Mouse (Mus musculus): Measurements from ENCODE around the gene Olfr140. TPM values are rescaled to one million over a fixed set of nuclear protein-coding genes. Genes with fewer than 3 reads are reported as not detected.

Olfr140 gene
- not detected for total RNA-seq (2023)

DNA sequence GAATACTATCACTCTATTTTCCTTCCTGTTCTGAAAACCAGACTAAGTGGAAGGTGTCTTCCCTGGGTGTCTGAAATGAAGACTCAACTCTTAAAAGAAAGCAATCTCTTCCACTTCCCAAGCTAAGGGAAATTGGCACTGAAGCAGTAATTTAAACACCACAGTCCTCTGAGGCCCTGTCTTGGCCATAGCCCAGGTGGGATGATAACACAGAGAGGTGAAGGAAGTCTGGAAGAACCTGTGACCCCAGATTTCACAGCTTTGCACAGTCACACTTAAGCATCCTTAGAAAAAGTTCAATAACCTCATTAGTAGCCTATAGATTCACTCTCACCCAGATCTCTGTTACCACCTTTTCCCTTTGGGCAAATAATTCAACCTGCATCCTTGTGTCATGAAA, at the start of gene Olfr140:
Gene Olfr140 (minus strand): TSS at position 101 of the 400 bp plus-strand sequence.

DNA sequence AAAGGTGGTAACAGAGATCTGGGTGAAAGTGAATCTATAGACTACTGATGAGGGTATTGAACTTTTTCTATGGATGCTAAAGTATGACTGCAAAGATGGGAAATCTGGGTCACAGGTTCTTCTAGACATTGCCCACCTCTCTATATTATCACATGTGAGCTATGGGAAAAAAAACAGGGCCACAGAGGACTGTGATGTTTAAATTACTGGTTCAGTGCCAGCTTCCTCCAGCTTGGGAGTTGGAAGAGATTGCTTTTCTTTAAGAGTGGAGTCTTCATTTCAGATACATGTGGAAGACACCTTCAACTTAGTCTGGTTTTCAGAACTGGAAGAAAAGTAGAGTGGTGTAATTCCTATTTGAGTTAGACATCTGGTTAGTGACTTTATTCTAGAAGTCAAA, 28.4 kb downstream of the Olfr140 start, which contains the start of gene Olfr1265:
Gene Olfr1265 (plus strand): TSS at position 301 of the 400 bp plus-strand sequence.

DNA sequence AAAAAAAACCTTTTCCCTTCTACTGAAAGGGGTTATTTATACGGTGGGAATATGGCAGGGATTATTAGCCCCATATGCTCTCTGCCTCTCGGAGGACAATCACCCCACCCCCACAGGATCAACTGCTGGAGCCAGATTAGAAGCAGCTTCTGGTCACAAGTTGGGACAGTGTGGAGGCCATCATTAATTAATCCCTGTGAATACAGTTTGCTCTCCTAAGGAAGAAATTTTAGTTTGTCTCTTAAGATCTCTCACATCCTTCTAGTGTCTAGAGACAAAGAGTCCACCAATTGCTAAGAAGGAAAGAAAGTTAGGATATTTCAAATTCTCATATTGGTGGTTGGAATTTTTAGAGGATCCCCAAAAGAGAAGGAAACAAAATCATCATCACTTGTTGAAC, 37.9 kb downstream of the Olfr140 start, which contains the start of gene Olfr1264:
Gene Olfr1264 (minus strand): TSS at position 101 of the 400 bp plus-strand sequence.

DNA sequence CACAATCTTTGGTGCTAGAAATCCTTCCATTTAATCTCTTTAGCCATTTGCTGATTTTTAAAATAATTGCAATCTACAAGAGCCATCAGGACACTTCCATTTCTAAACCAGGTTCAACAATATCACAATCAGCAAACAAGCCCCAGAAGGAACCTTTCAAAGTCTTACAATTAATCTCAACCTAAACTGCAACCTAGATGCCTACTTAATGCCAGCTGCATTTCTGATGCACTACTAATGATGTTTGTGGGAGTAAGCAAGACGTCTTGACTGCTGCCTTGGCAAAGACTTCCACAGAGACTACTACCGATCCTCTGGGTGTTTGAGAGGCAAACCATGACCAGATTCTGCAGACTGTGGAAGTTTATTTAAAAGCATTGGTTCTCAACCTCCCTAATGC, 51.6 kb downstream of the Olfr140 start, which contains the start of gene Olfr1263:
Gene Olfr1263 (plus strand): TSS at position 301 of the 400 bp plus-strand sequence.

DNA sequence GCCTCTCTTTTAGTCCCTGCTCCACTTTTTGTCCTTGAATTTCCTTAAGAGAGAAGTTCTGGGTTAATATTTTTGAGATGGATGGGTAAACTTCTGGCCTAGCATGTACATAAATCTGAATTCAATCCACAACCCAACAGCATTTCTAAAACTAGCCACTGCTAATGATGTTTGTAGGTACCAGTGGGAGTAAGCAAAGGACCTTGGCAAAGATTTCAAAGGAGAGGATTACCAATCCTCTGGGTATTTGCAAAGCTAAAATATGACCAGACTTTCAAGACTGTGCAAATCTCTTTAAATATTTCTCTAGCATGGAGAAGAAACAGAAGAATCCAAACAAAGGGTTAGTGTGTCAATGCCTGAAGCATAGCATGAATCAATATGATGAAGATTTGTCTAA, 63.5 kb downstream of the Olfr140 start, which contains the start of gene Olfr1262:
Gene Olfr1262 (plus strand): TSS at position 301 of the 400 bp plus-strand sequence.

Other genes starting within 250 kb of the Olfr140 start
- not detected for gene Olfr1256, start 222.0 kb downstream of the Olfr140 start, total RNA-seq (2023)
- not detected for gene Olfr48, start 215.4 kb downstream of the Olfr140 start, total RNA-seq (2023)
- gene Olfr1257, start 185.2 kb downstream of the Olfr140 start, total RNA-seq (2023), result not detected
- not detected for gene Olfr1258, start 136.3 kb downstream of the Olfr140 start, total RNA-seq (2023)
- gene Olfr1259, start 114.9 kb downstream of the Olfr140 start, total RNA-seq (2023), result not detected
- gene Olfr1260, start 89.3 kb downstream of the Olfr140 start, total RNA-seq (2023), result not detected
- gene Olfr1261, start 72.4 kb downstream of the Olfr140 start, total RNA-seq (2023), result not detected
- not detected for gene Olfr1262, start 63.4 kb downstream of the Olfr140 start, total RNA-seq (2023)
- not detected for gene Olfr1263, start 51.5 kb downstream of the Olfr140 start, total RNA-seq (2023)
- gene Olfr1264, start 38.0 kb downstream of the Olfr140 start, total RNA-seq (2023), result not detected
- gene Olfr1265, start 28.3 kb downstream of the Olfr140 start, total RNA-seq (2023), result not detected
- not detected for gene Olfr1269, start 57.8 kb upstream of the Olfr140 start, total RNA-seq (2023)
- not detected for gene Olfr32, start 78.7 kb upstream of the Olfr140 start, total RNA-seq (2023)
- not detected for gene Olfr1270, start 89.5 kb upstream of the Olfr140 start, total RNA-seq (2023)
- under 1 TPM; 0.30 to 0.50 TPM for gene Olfr1506, start 160.9 kb upstream of the Olfr140 start, total RNA-seq (2023)
- gene Olfr142, start 194.0 kb upstream of the Olfr140 start, total RNA-seq (2023), result not detected
- not detected for gene Olfr1271, start 207.4 kb upstream of the Olfr140 start, total RNA-seq (2023)
- not detected for gene Olfr1272, start 229.2 kb upstream of the Olfr140 start, total RNA-seq (2023)

All from T-cell, adult 66 days (primary cell).